Mouse (Mus musculus) kidney, adult 2 months (tissue): ENCODE data around the gene Orai3.

Experiments used
- CTCF ChIP-seq: fragments of 200-500 bp; conservative IDR thresholded peaks from 2 replicates; pipeline ENCODE4 v1.5.1; 2011; ENCODE audit warnings: low read depth, mild to moderate bottlenecking, control low read depth, low read length, moderate library complexity, mixed read lengths; ENCODE audit not compliant: insufficient read depth, insufficient read length
- POLR2A ChIP-seq: fragments of 200-500 bp; IDR thresholded peaks from one replicate; pipeline ENCODE4 v1.6.1; 2011; ENCODE audit warnings: low read depth, low read length, control low read depth

GRCm38 (mm10) chr7:127730170-127730569 is 39.4 kb upstream of the Orai3 start:
- TF ChIP-seq POLR2A (no peak), CTCF (no peak)
